ENCODE assay signal across 9 mouse cellular contexts in genomic region chr10:121689591-121690314, GRCm38 (mm10). TPM values are rescaled to one million over a fixed set of nuclear protein-coding genes. Genes with fewer than 3 reads are reported as not detected.
DNase-seq lines count a peak whose midpoint lies in the region; ATAC-seq and TF ChIP-seq lines count a peak whose summit lies in the region.
"Had no signal": no experiment of that assay in that cellular context is flagged by ENCODE, and none has a peak within 500 bp of the region (broad histone marks: within the 10 kb centered on the region; RNA-seq: fewer than 3 reads in every experiment).

No protein-coding gene starts in this region.

- WGBS in heart, embryonic 15.5 days, result 20% methylated on average over 15 of the region's 15 CpGs
- 14% methylated on average over 15 of the region's 15 CpGs for WGBS in kidney, postnatal 0 days
- 16% methylated on average over 15 of the region's 15 CpGs for WGBS in limb, embryonic 15.5 days

- H3K36me3 ChIP-seq in E14TG2a.4 (ENCODE audit: insufficient read depth, low read length), result no peaks in the 10 kb centered on the region
- no peaks in the 10 kb centered on the region for H3K36me3 ChIP-seq in heart, embryonic 15.5 days
- no peaks in the 10 kb centered on the region for H3K36me3 ChIP-seq in kidney, postnatal 0 days (ENCODE audit: insufficient read depth, low read length)
- H3K36me3 ChIP-seq in limb, embryonic 15.5 days, result no peaks in the 10 kb centered on the region
- H3K36me3 ChIP-seq: heart, embryonic 13.5 days had no signal

- H3K4me3 ChIP-seq in E14TG2a.4 (replicated peaks; ENCODE audit: low read length), result 0 out of 2 replicates have a peak overlapping the region, but pooled peaks have one; percentile 17
- H3K4me3 ChIP-seq in heart, embryonic 15.5 days, result no peak overlapping the region
- H3K4me3 ChIP-seq in kidney, postnatal 0 days (replicated peaks; ENCODE audit: low read depth, low read length), result no peak overlapping the region
- H3K4me3 ChIP-seq in limb, embryonic 15.5 days, result no peak overlapping the region
- H3K4me3 ChIP-seq: heart, embryonic 13.5 days had no signal

- peak; percentile 73 for ATAC-seq in heart, embryonic 15.5 days (replicated peaks; ENCODE audit: insufficient number of reproducible peaks, insufficient read depth, low FRiP score, low read depth)
- peak; percentile 64 for ATAC-seq in kidney, postnatal 0 days (replicated peaks; ENCODE audit: low FRiP score, low read depth)
- ATAC-seq in limb, embryonic 15.5 days (ENCODE audit: insufficient number of reproducible peaks, low FRiP score, low TSS enrichment, low read depth), result peak; percentile 59; the same call in 1 of the 2 replicates

- H3K4me1 ChIP-seq in E14TG2a.4 (replicated peaks; ENCODE audit: low read depth, low read length), result peaks cover 55% of the 10 kb centered on the region
- 0 out of 2 replicates have a peak, but pooled peaks cover 2% of the 10 kb centered on the region for H3K4me1 ChIP-seq in heart, embryonic 15.5 days (replicated peaks)
- H3K4me1 ChIP-seq in kidney, postnatal 0 days (replicated peaks; ENCODE audit: insufficient read depth, low read length), result no peaks in the 10 kb centered on the region
- peaks cover 9% of the 10 kb centered on the region; the same call in 1 of the 2 replicates for H3K4me1 ChIP-seq in limb, embryonic 15.5 days
- H3K4me1 ChIP-seq: heart, embryonic 13.5 days had no signal

- peaks cover under 1% of the 10 kb centered on the region; the same call in 1 of the 2 replicates for H3K9me3 ChIP-seq in E14TG2a.4 (ENCODE audit: low read length)
- H3K9me3 ChIP-seq in heart, embryonic 15.5 days (replicated peaks), result no peaks in the 10 kb centered on the region
- no peaks in the 10 kb centered on the region for H3K9me3 ChIP-seq in kidney, postnatal 0 days (replicated peaks; ENCODE audit: low read length)
- no peaks in the 10 kb centered on the region for H3K9me3 ChIP-seq in limb, embryonic 15.5 days
- H3K9me3 ChIP-seq: heart, embryonic 13.5 days had no signal

- no peak overlapping the region for H3K9ac ChIP-seq in heart, embryonic 15.5 days
- no peak overlapping the region for H3K9ac ChIP-seq in kidney, postnatal 0 days (ENCODE audit: low read depth, low read length)
- H3K9ac ChIP-seq in limb, embryonic 15.5 days, result no peak overlapping the region
- H3K9ac ChIP-seq: heart, embryonic 13.5 days had no signal

- no peak overlapping the region for H3K27ac ChIP-seq in heart, embryonic 15.5 days
- no peak overlapping the region for H3K27ac ChIP-seq in kidney, postnatal 0 days
- H3K27ac ChIP-seq in limb, embryonic 15.5 days, result no peak overlapping the region
- H3K27ac ChIP-seq: heart, embryonic 13.5 days had no signal

- peak; percentile 94 for TF ChIP-seq CTCF in E14TG2a.4 (conservative IDR thresholded peaks at IDR 0.05; ENCODE audit: low read length)
- TF ChIP-seq CTCF in kidney, postnatal 0 days (IDR thresholded peaks at IDR 0.05; ENCODE audit: low read depth), result peak; percentile 85

- H3K4me2 ChIP-seq in heart, embryonic 15.5 days, result no peak overlapping the region
- no peak overlapping the region for H3K4me2 ChIP-seq in kidney, postnatal 0 days (ENCODE audit: low read length)
- H3K4me2 ChIP-seq in limb, embryonic 15.5 days, result no peak overlapping the region
- H3K4me2 ChIP-seq: heart, embryonic 13.5 days had no signal

- 0 out of 2 replicates have a peak, but pooled peaks cover 3% of the 10 kb centered on the region for H3K27me3 ChIP-seq in E14TG2a.4 (ENCODE audit: insufficient read depth, low read length)
- H3K27me3 ChIP-seq in heart, embryonic 15.5 days, result no peaks in the 10 kb centered on the region; the same call in 1 of the 2 replicates
- H3K27me3 ChIP-seq in kidney, postnatal 0 days (ENCODE audit: insufficient read depth, low read length), result no peaks in the 10 kb centered on the region
- no peaks in the 10 kb centered on the region for H3K27me3 ChIP-seq in limb, embryonic 15.5 days
- H3K27me3 ChIP-seq: heart, embryonic 13.5 days had no signal

- DNase-seq in brain, adult 2 months (ENCODE audit: low read depth, low spot score), result peak; percentile 86
- DNase-seq in fibroblast of lung, adult 2 months (ENCODE audit: low read depth), result peak; percentile 57
- peak; percentile 92 for DNase-seq in kidney, postnatal 0 days (ENCODE audit: low spot score)
- peak; percentile 34 for DNase-seq in naive thymus-derived CD4-positive, alpha-beta T cell, adult 2 months (ENCODE audit: low read depth)
- peak; percentile 54 for DNase-seq in telencephalon, adult 2 months (ENCODE audit: low read depth, low spot score)

RNA-seq across cellular contexts. Expression of gene D930020B18Rik, which starts 48.4 kb away (rescaled TPM):
- polyA plus RNA-seq in heart, embryonic 15.5 days (2015; fragmentation: Nextera tagmentation; extraction: Ambion mirVana), result 0.09 and 0.19 TPM in 2 replicates
- polyA plus RNA-seq in kidney, postnatal 0 days (2015; fragmentation: Nextera tagmentation; extraction: Ambion mirVana), result 0.21 and 0.23 TPM in 2 replicates
- 0.67 and 1.4 TPM in 2 replicates for polyA plus RNA-seq in limb, embryonic 15.5 days (2015; fragmentation: Nextera tagmentation; extraction: Ambion mirVana)
- polyA plus RNA-seq: heart, embryonic 13.5 days had no signal

RNA-seq across cellular contexts. Expression of gene BC048403, which starts 50.0 kb away (rescaled TPM):
- polyA plus RNA-seq in heart, embryonic 15.5 days (2015; fragmentation: Nextera tagmentation; extraction: Ambion mirVana), result 1.4 and 2.2 TPM in 2 replicates
- polyA plus RNA-seq in kidney, postnatal 0 days (2015; fragmentation: Nextera tagmentation; extraction: Ambion mirVana), result 3.2 and 3.5 TPM in 2 replicates
- polyA plus RNA-seq in limb, embryonic 15.5 days (2015; fragmentation: Nextera tagmentation; extraction: Ambion mirVana), result 2.7 and 3.2 TPM in 2 replicates

Comparison
In these comparisons a context has a peak if more than half of its experiments do, and no peak if none do; other contexts are left out.
1. DNase-seq: peak in every context shown above with its lines; median percentile 92 in kidney, postnatal 0 days; 86 in brain, adult 2 months; 57 in fibroblast of lung, adult 2 months; 54 in telencephalon, adult 2 months; 34 in naive thymus-derived CD4-positive, alpha-beta T cell, adult 2 months.